Mouse (Mus musculus) heart, postnatal 0 days (tissue): ENCODE data around the gene 1700001C19Rik.

Experiments used
- CTCF ChIP-seq: IDR thresholded peaks from 2 replicates; pipeline ENCODE4 v1.5.1; 2016; ENCODE audit warnings: antibody characterized with exemption, control low read depth, low read depth
- EP300 ChIP-seq: IDR thresholded peaks from 2 replicates; pipeline ENCODE4 v1.6.1; 2016; ENCODE audit warnings: antibody characterized with exemption, low read depth

DNA sequence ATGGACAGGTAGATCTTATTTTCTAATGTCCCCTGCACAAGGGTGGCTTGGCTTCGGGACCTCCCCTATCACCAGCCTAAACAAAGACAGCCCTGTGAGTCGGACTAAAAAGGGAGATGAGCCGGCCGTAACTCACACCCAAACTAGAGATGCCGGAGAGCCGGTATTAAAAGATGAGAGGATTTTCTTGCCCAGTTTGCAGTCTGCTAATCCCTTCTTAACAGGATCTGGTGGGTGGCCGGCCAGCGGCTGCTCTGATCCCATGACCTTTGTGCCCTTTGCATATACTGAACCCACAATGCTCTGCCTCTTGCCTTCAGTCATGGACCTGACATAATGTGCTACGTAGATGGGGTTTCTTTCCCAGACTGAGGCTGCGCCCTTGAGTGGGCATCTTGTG lies 36.7 kb downstream of the 1700001C19Rik start, which contains the start of gene Guca1a:
- no peak for TF ChIP-seq EP300
- TF ChIP-seq CTCF, result no peak
